Mouse (Mus musculus): ENCODE measurements around the gene Itpkc. TPM values are rescaled to one million over a fixed set of nuclear protein-coding genes. Genes with fewer than 3 reads are reported as not detected.

The Itpkc gene
- total and polyA plus RNA-seq, 2 experiments from 2014 or later = 4.0 to 18.8 TPM

GRCm38 (mm10) chr7:27224877-27225575 lies 3.4 kb downstream of the Itpkc start:
- H3K36me3 ChIP-seq (ENCODE audit: insufficient read depth, low read length) = no peaks in the 10 kb centered on the region
- peak overlapping the region; percentile 30 for H3K9ac ChIP-seq (replicated peaks; ENCODE audit: low read length)
- H3K4me3 ChIP-seq (ENCODE audit: low read length) = peak overlapping the region; percentile 92
- H3K4me1 ChIP-seq (ENCODE audit: insufficient read depth, low read length) = peaks cover 35% of the 10 kb centered on the region
- ATAC-seq (no peak), DNase-seq (ENCODE audit: low spot score) (no peak)
- H3K27me3 ChIP-seq (ENCODE audit: insufficient read depth, low read length) = no peaks in the 10 kb centered on the region
- no peaks in the 10 kb centered on the region for H3K9me3 ChIP-seq (ENCODE audit: low read length)
- H3K27ac ChIP-seq = no peak overlapping the region
- H3K4me2 ChIP-seq (ENCODE audit: low read depth, low read length) = peak overlapping the region; percentile 78
- TF ChIP-seq CTCF (IDR thresholded peaks at IDR 0.05; ENCODE audit: low read depth) = no peak
- WGBS = 60% methylated on average over 11 of the region's 11 CpGs

- DNase-seq (ENCODE audit: low spot score) = no peak
- H3K27me3 ChIP-seq (ENCODE audit: insufficient read depth, low read length) = no peaks in the 10 kb centered on the region
- WGBS = 93% methylated on average over 1 of the region's 1 CpGs
- H3K4me1 ChIP-seq (ENCODE audit: insufficient read depth, low read length) = peaks cover 35% of the 10 kb centered on the region
- ATAC-seq = no peak
- H3K4me2 ChIP-seq (ENCODE audit: low read depth, low read length) = no peak overlapping the region
- H3K4me3 ChIP-seq (ENCODE audit: low read length) = no peak overlapping the region
- no peak for TF ChIP-seq CTCF (IDR thresholded peaks at IDR 0.05; ENCODE audit: low read depth)
- H3K27ac ChIP-seq = no peak overlapping the region
- no peaks in the 10 kb centered on the region for H3K36me3 ChIP-seq (ENCODE audit: insufficient read depth, low read length)
- H3K9me3 ChIP-seq (ENCODE audit: low read length) = no peaks in the 10 kb centered on the region
- no peak overlapping the region for H3K9ac ChIP-seq (replicated peaks; ENCODE audit: low read length)
Observed at GRCm38 (mm10) chr7:27222538-27222937, 5.9 kb downstream of the Itpkc start.

- Histone ChIP-seq H3K9ac (replicated peaks; ENCODE audit: low read length) (no peak overlapping the region), H3K4me2 (ENCODE audit: low read depth, low read length) (no peak overlapping the region), H3K4me3 (ENCODE audit: low read length) (no peak overlapping the region), H3K27ac (no peak overlapping the region), H3K9me3 (ENCODE audit: low read length) (no peaks in the 10 kb centered on the region), H3K36me3 (ENCODE audit: insufficient read depth, low read length) (no peaks in the 10 kb centered on the region), H3K4me1 (ENCODE audit: insufficient read depth, low read length) (peaks cover 31% of the 10 kb centered on the region), H3K27me3 (ENCODE audit: insufficient read depth, low read length) (no peaks in the 10 kb centered on the region)
- ATAC-seq = no peak
- WGBS = 80% methylated on average over 6 of the region's 6 CpGs
- no peak for DNase-seq (ENCODE audit: low spot score)
- no peak for TF ChIP-seq CTCF (IDR thresholded peaks at IDR 0.05; ENCODE audit: low read depth)
Observed at GRCm38 (mm10) chr7:27221939-27222338, 6.5 kb downstream of the Itpkc start.

- Histone ChIP-seq H3K4me1 (ENCODE audit: insufficient read depth, low read length) (peaks cover 11% of the 10 kb centered on the region), H3K9me3 (ENCODE audit: low read length) (no peaks in the 10 kb centered on the region), H3K4me2 (ENCODE audit: low read depth, low read length) (no peak overlapping the region), H3K36me3 (ENCODE audit: insufficient read depth, low read length) (0 out of 2 replicates have a peak, but pooled peaks cover 2% of the 10 kb centered on the region), H3K4me3 (ENCODE audit: low read length) (no peak overlapping the region), H3K27me3 (ENCODE audit: insufficient read depth, low read length) (no peaks in the 10 kb centered on the region), H3K9ac (replicated peaks; ENCODE audit: low read length) (no peak overlapping the region), H3K27ac (no peak overlapping the region)
- no peak for TF ChIP-seq CTCF (IDR thresholded peaks at IDR 0.05; ENCODE audit: low read depth)
- 59% methylated on average over 11 of the region's 11 CpGs for WGBS
- DNase-seq (ENCODE audit: low spot score) (no peak), ATAC-seq (no peak)
Observed at GRCm38 (mm10) chr7:27219937-27220336, 8.5 kb downstream of the Itpkc start.

- Histone ChIP-seq H3K4me1 (ENCODE audit: insufficient read depth, low read length) (no peaks in the 10 kb centered on the region), H3K4me3 (ENCODE audit: low read length) (no peak overlapping the region), H3K36me3 (ENCODE audit: insufficient read depth, low read length) (peaks cover 10% of the 10 kb centered on the region; the same call in 1 of the 2 replicates), H3K9me3 (ENCODE audit: low read length) (no peaks in the 10 kb centered on the region), H3K27me3 (ENCODE audit: insufficient read depth, low read length) (no peaks in the 10 kb centered on the region), H3K9ac (replicated peaks; ENCODE audit: low read length) (no peak overlapping the region), H3K4me2 (ENCODE audit: low read depth, low read length) (no peak overlapping the region), H3K27ac (no peak overlapping the region)
- DNase-seq (ENCODE audit: low spot score) = no peak
- 85% methylated on average over 7 of the region's 7 CpGs for WGBS
- ATAC-seq = no peak
- TF ChIP-seq CTCF (IDR thresholded peaks at IDR 0.05; ENCODE audit: low read depth) = no peak
Observed at GRCm38 (mm10) chr7:27218586-27218985, 9.9 kb downstream of the Itpkc start.

- no peak for TF ChIP-seq CTCF (IDR thresholded peaks at IDR 0.05; ENCODE audit: low read depth)
- ATAC-seq (no peak), DNase-seq (ENCODE audit: low spot score) (no peak)
- no peak overlapping the region for H3K27ac ChIP-seq
- H3K4me1 ChIP-seq (ENCODE audit: insufficient read depth, low read length) = no peaks in the 10 kb centered on the region
- 87% methylated on average over 2 of the region's 2 CpGs for WGBS
- no peaks in the 10 kb centered on the region for H3K9me3 ChIP-seq (ENCODE audit: low read length)
- no peak overlapping the region for H3K9ac ChIP-seq (replicated peaks; ENCODE audit: low read length)
- H3K36me3 ChIP-seq (ENCODE audit: insufficient read depth, low read length) = peaks cover 42% of the 10 kb centered on the region
- no peaks in the 10 kb centered on the region for H3K27me3 ChIP-seq (ENCODE audit: insufficient read depth, low read length)
- H3K4me3 ChIP-seq (ENCODE audit: low read length) = no peak overlapping the region
- no peak overlapping the region for H3K4me2 ChIP-seq (ENCODE audit: low read depth, low read length)
Observed at GRCm38 (mm10) chr7:27212626-27213025, 15.8 kb downstream of the Itpkc start.

GRCm38 (mm10) chr7:27203730-27204449 lies 24.6 kb downstream of the Itpkc start:
- ATAC-seq (no peak), DNase-seq (ENCODE audit: low spot score) (no peak)
- H3K36me3 ChIP-seq (ENCODE audit: insufficient read depth, low read length) = peaks cover 29% of the 10 kb centered on the region
- no peak overlapping the region for H3K27ac ChIP-seq
- H3K27me3 ChIP-seq (ENCODE audit: insufficient read depth, low read length) = no peaks in the 10 kb centered on the region
- H3K4me1 ChIP-seq (ENCODE audit: insufficient read depth, low read length) = no peaks in the 10 kb centered on the region
- H3K4me2 ChIP-seq (ENCODE audit: low read depth, low read length) = no peak overlapping the region
- H3K9ac ChIP-seq (replicated peaks; ENCODE audit: low read length) = no peak overlapping the region
- TF ChIP-seq CTCF (IDR thresholded peaks at IDR 0.05; ENCODE audit: low read depth) = no peak
- no peak overlapping the region for H3K4me3 ChIP-seq (ENCODE audit: low read length)
- 93% methylated on average over 8 of the region's 8 CpGs for WGBS
- no peaks in the 10 kb centered on the region for H3K9me3 ChIP-seq (ENCODE audit: low read length)

Measured in hindbrain, postnatal 0 days (tissue).